Mouse (Mus musculus): ENCODE measurements around the gene Ipo5.

GRCm38 (mm10) chr14:120989126-120989525, 78.1 kb downstream of the Ipo5 start:
- TF ChIP-seq CTCF (IDR thresholded peaks at IDR 0.05; ENCODE audit: extremely low read depth, insufficient read depth, low read length) (no peak), POLR2A (IDR thresholded peaks at IDR 0.05; ENCODE audit: extremely low read depth, insufficient read depth, low read length) (no peak)
